Mouse (Mus musculus) intestine, postnatal 0 days (tissue): ENCODE measurements around the gene Fat1. TPM values are rescaled to one million over a fixed set of nuclear protein-coding genes. Genes with fewer than 3 reads are reported as not detected.
A peak's percentile ranks its signal among the peaks of the same experiment; 100 is the strongest.

Experiments used
- ATAC-seq: fragments of 200-750 bp; cut with Nextera tagmentation; 2 replicates; pipeline ENCODE4 v1.8.0; 2017; ENCODE audit warnings: mild to moderate bottlenecking, moderate TSS enrichment, moderate library complexity
- H3K27ac ChIP-seq: fragments of 300-500 bp; sonication (generic); 2 replicates; pipeline ENCODE4 v1.5.1; 2014; ENCODE audit warnings: mild to moderate bottlenecking, low read depth, low read length, moderate library complexity
- H3K27me3 ChIP-seq: fragments of 300-500 bp; sonication (generic); replicated peaks from 2 replicates; pipeline ENCODE4 v1.6.1; 2014; ENCODE audit warnings: low read length, mixed read lengths; ENCODE audit not compliant: control insufficient read depth, insufficient read depth
- H3K36me3 ChIP-seq: fragments of 300-500 bp; sonication (generic); 2 replicates; pipeline ENCODE4 v1.6.1; 2014; ENCODE audit warnings: mild to moderate bottlenecking, moderate library complexity; ENCODE audit not compliant: control insufficient read depth, insufficient read depth
- H3K4me1 ChIP-seq: fragments of 300-500 bp; sonication (generic); replicated peaks from 2 replicates; pipeline ENCODE4 v1.6.1; 2014; ENCODE audit warnings: antibody characterized with exemption, low read length, mixed read lengths; ENCODE audit not compliant: control insufficient read depth, insufficient read depth
- H3K4me2 ChIP-seq: fragments of 300-500 bp; sonication (generic); replicated peaks from 2 replicates; pipeline ENCODE4 v1.6.1; 2014; ENCODE audit warnings: low read depth, mild to moderate bottlenecking, moderate library complexity
- H3K4me3 ChIP-seq: fragments of 300-500 bp; sonication (generic); 2 replicates; pipeline ENCODE4 v1.5.1; 2014; ENCODE audit warnings: low read depth, low read length
- H3K9ac ChIP-seq: fragments of 300-500 bp; sonication (generic); 2 replicates; pipeline ENCODE4 v1.6.1; 2014; ENCODE audit warnings: mild to moderate bottlenecking, low read depth, low read length
- H3K9me3 ChIP-seq: fragments of 300-500 bp; sonication (generic); 2 replicates; pipeline ENCODE4 v1.6.1; 2016; ENCODE audit warnings: mixed run types; ENCODE audit not compliant: control insufficient read depth
- CTCF ChIP-seq: sonication (generic); IDR thresholded peaks from 2 replicates; pipeline ENCODE4 v1.5.1; 2016; ENCODE audit warnings: low read depth, mild to moderate bottlenecking, control low read depth, antibody characterized with exemption, moderate library complexity
- WGBS: fragments of 180-500 bp; shearing (Covaris S2); extraction: QIAGEN DNeasy Blood & Tissue Kit; methylation state at CpG from one replicate; pipeline ENCODE4 v1.1.7; 2014; 5-methylcytosine and 5-hydroxymethylcytosine counted together
- polyA plus RNA-seq: library from polyadenylated mRNA; unstranded; fragments of >200 nt; fragmentation: Nextera tagmentation; extraction: Ambion mirVana; gene quantifications from 2 replicates; pipeline ENCODE4 v1.2.1, GENCODE M21; 2015

Gene Fat1
- polyA plus RNA-seq, 1 experiment from 2014 or later: 10.4 TPM

GRCm38 (mm10) chr8:45004021-45004420 is 68.8 kb downstream of the Fat1 start:
- no peak overlapping the region for H3K9ac ChIP-seq
- H3K4me1 ChIP-seq: peaks cover 6% of the 10 kb centered on the region
- no peak overlapping the region for H3K27ac ChIP-seq
- H3K4me2 ChIP-seq: no peak overlapping the region
- no peaks in the 10 kb centered on the region for H3K27me3 ChIP-seq
- ATAC-seq: no peak
- no peak for TF ChIP-seq CTCF
- H3K9me3 ChIP-seq: no peaks in the 10 kb centered on the region
- 0 out of 2 replicates have a peak, but pooled peaks cover 3% of the 10 kb centered on the region for H3K36me3 ChIP-seq
- H3K4me3 ChIP-seq: no peak overlapping the region
- WGBS: 45% methylated on average over 3 of the region's 3 CpGs

- no peak overlapping the region for H3K4me2 ChIP-seq
- TF ChIP-seq CTCF: peak; percentile 76
- no peak overlapping the region for H3K9ac ChIP-seq
- no peak overlapping the region for H3K27ac ChIP-seq
- no peaks in the 10 kb centered on the region for H3K27me3 ChIP-seq
- no peaks in the 10 kb centered on the region; the same call in 1 of the 2 replicates for H3K4me1 ChIP-seq
- no peak for ATAC-seq
- H3K9me3 ChIP-seq: no peaks in the 10 kb centered on the region
- peaks cover 43% of the 10 kb centered on the region for H3K36me3 ChIP-seq
- WGBS: 30% methylated on average over 4 of the region's 4 CpGs
- no peak overlapping the region for H3K4me3 ChIP-seq
Observed at GRCm38 (mm10) chr8:45010685-45011084, 75.4 kb downstream of the Fat1 start.

GRCm38 (mm10) chr8:45011774-45012173 is 76.5 kb downstream of the Fat1 start:
- Histone ChIP-seq H3K9ac (no peak overlapping the region), H3K27ac (no peak overlapping the region), H3K4me2 (no peak overlapping the region), H3K4me3 (no peak overlapping the region), H3K27me3 (no peaks in the 10 kb centered on the region), H3K36me3 (peaks cover 49% of the 10 kb centered on the region), H3K4me1 (no peaks in the 10 kb centered on the region; the same call in 1 of the 2 replicates), H3K9me3 (no peaks in the 10 kb centered on the region)
- WGBS: 79% methylated on average over 12 of the region's 12 CpGs
- no peak for TF ChIP-seq CTCF
- no peak for ATAC-seq

- WGBS: 48% methylated on average over 8 of the region's 8 CpGs
- H3K9ac ChIP-seq: no peak overlapping the region
- H3K9me3 ChIP-seq: no peaks in the 10 kb centered on the region
- H3K4me1 ChIP-seq: no peaks in the 10 kb centered on the region; the same call in 1 of the 2 replicates
- peak; percentile 42; the same call in 1 of the 2 replicates for ATAC-seq
- no peak overlapping the region for H3K4me3 ChIP-seq
- H3K4me2 ChIP-seq: no peak overlapping the region
- H3K27ac ChIP-seq: no peak overlapping the region
- no peak for TF ChIP-seq CTCF
- H3K27me3 ChIP-seq: no peaks in the 10 kb centered on the region
- H3K36me3 ChIP-seq: peaks cover 60% of the 10 kb centered on the region
Observed at GRCm38 (mm10) chr8:45013852-45014251, 78.6 kb downstream of the Fat1 start.

GRCm38 (mm10) chr8:45014498-45015067 is 79.3 kb downstream of the Fat1 start:
- no peak for TF ChIP-seq CTCF
- H3K4me1 ChIP-seq: no peaks in the 10 kb centered on the region; the same call in 1 of the 2 replicates
- no peak overlapping the region for H3K9ac ChIP-seq
- H3K27ac ChIP-seq: no peak overlapping the region
- H3K4me3 ChIP-seq: no peak overlapping the region
- no peaks in the 10 kb centered on the region for H3K27me3 ChIP-seq
- 62% methylated on average over 11 of the region's 11 CpGs for WGBS
- no peak overlapping the region for H3K4me2 ChIP-seq
- H3K36me3 ChIP-seq: peaks cover 55% of the 10 kb centered on the region
- peak; percentile 41; the same call in 1 of the 2 replicates for ATAC-seq
- no peaks in the 10 kb centered on the region for H3K9me3 ChIP-seq

GRCm38 (mm10) chr8:45015876-45016275 is 80.6 kb downstream of the Fat1 start:
- Histone ChIP-seq H3K4me2 (no peak overlapping the region), H3K4me1 (no peaks in the 10 kb centered on the region; the same call in 1 of the 2 replicates), H3K27ac (no peak overlapping the region), H3K4me3 (no peak overlapping the region), H3K9ac (no peak overlapping the region), H3K27me3 (no peaks in the 10 kb centered on the region), H3K36me3 (peaks cover 53% of the 10 kb centered on the region), H3K9me3 (no peaks in the 10 kb centered on the region)
- TF ChIP-seq CTCF: no peak
- WGBS: 88% methylated on average over 8 of the region's 8 CpGs
- ATAC-seq: no peak
